Mouse (Mus musculus) left cerebral cortex, adult 9 months (tissue): Measurements from ENCODE around the gene Slc6a18.
"Not testable (repeated sequence)": the region's sequence is repeated elsewhere in the genome, so short reads cannot be mapped to it uniquely, and the experiment has no call there.

Experiments
- DNase-seq, 2 experiments: peaks; one replicate each; pipeline ENCODE4 v3.0.0; 2022; ENCODE audit warnings: low spot score in 2 of 2

Gene Slc6a18

GRCm38 (mm10) chr13:73677853-73678252 is at the start of gene Slc6a18:
TSS of gene Slc6a18 (minus strand) at chr13:73678023.
- DNase-seq = no peak

- no peak for DNase-seq
Measured at GRCm38 (mm10) chr13:73725315-73725714, 47.5 kb upstream of the Slc6a18 start.

DNA sequence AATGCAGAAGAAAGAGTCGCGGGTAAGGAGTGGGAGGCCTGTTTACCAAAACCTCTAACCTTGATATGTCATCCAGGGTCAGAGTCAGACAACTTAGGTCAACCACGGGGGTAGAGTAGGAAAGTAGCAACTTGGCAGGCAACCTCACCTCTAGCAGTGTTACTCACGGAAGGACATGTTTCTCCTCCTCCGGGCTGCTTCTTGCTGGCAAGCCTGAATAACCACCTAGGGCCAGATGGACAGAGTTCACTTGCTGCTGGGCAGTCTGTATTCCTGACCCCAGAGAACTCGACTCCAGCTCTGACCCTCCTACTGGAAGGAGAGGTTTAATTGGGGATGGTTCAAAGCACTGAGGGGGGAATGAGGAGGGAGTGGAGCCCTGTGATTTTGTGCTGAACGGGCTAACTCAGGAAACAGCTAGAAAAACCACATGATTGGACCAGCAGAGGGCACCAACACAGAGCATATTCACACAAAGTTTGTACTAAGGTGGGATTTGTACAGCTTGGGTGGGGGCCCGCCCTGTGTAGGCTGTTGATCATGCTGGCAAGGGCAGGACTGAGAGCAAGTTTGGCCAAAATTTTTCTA is 45.4 kb upstream of the Slc6a18 start:
- DNase-seq = peak in 1 of 2 experiments; percentile 42

GRCm38 (mm10) chr13:73720241-73720640 is 42.4 kb upstream of the Slc6a18 start:
- no peak for DNase-seq

DNA sequence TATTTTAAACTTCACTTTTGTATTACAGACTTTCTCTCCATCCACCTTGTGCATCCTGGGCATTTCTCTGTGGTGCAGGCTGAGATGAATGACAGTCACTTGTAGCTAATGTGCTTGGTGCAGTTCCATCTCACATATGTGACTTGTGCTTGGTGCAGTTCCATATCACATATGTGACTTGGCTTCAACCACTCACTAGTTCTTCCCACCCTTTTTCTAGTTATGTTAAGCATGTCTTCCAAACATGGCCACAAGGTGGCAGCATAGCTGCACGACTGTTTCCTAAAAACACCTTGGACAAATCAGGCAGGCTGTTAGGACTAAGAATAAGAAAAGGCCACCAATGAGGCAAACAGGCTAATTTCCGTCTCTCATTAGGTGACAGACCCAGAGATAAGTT is 40.4 kb upstream of the Slc6a18 start:
- peak; percentile 13 to 90 for DNase-seq

- peak in 1 of 2 experiments; percentile 6 for DNase-seq
Measured at GRCm38 (mm10) chr13:73714020-73714419, 36.2 kb upstream of the Slc6a18 start.

DNA sequence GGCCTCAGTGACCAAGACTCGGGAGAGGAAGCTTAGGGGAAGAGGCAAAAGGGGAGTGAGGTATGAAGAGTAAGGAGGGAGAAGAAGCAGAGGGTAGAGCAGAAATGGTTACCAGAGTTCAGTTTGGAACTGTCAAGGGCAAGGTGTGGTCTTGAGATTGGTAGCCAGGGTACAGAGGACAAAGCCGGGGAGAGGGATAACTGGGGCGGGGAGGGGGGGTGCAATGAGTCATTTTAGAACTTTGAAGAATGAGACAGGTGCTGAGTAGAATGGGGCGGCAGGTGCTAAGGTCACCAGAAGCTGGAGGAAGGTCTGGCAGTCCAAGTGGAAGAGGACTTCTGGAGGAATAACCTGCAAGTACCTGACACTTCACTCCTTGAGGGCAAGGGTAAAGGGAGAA is 35.4 kb upstream of the Slc6a18 start:
- no peak for DNase-seq

GRCm38 (mm10) chr13:73712228-73712627 is 34.4 kb upstream of the Slc6a18 start:
- no peak for DNase-seq

GRCm38 (mm10) chr13:73711803-73712202 is 34.0 kb upstream of the Slc6a18 start:
- DNase-seq = no peak

- DNase-seq = no peak
Measured at GRCm38 (mm10) chr13:73711221-73711620, 33.4 kb upstream of the Slc6a18 start.

DNA sequence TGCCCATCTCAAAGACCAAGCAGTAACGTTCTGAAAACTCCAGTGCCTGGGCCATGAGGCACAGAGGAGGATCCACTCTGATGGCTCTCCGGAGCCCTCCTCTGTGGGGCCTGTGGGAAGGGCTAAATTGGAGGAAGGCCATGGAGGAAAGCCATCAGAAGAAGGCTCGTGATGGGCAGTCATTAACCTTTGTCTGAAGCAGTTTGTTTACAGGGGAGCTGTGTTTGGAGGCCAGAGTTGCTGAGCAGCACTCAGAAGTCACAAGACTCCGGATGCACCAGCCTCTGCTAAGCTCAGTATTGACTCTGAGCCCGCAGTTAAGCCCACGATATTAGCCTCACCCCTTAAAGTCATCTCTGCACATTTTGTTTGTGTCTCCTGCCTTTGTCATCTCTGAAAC is 31.7 kb upstream of the Slc6a18 start:
- no peak for DNase-seq

DNA sequence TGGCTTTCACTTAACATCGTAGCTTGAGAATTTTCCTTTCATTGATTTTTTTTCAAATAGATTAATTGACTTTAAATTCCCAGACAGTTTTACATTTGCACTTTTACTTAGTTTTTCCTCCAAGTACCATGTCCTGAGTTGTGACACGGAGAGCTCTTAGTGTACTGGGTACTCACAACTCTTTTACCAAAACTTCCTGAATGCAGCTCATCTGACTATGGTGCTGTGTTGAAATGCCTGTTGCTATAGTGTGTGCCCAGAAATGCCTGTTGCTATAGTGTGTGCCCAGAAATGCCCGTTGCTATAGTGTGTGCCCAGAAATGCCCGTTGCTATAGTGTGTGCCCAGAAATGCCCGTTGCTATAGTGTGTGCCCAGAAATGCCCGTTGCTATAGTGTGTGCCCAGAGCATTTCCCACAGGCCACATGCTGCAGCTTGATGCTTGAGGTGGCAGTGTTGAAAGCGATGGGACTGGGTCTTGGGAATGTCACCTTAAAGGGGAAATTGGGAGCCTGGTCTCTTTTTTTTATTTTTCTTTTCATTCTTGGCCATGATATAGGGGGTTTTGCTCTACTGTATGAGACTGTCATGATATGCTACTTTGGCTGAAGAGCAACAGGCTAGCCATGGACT is 27.0 kb upstream of the Slc6a18 start, which contains the start of gene Slc6a19:
Slc6a19 (minus strand) TSS at position 172 of the 632 bp plus-strand sequence.
- DNase-seq = no peak

DNA sequence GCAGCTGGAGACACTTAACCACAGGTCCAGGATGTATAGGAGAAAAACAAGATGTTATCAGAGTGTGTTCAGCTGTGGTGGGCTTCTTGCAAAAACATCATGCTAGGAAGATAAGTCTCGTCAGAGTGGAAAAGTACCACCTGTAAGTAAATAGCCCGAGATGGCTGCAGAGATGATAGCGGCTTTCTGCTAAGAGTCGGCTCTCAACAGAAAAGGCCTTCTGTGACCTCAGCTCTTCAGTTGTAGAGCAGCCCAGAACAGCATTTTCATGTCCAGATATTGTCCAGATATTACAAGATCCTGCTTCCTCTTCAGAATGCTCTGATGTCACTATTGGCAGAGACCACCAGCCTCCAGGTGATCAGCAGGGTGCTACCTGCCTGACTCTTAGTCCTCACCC is 25.7 kb upstream of the Slc6a18 start:
- not testable (repeated sequence) for DNase-seq

DNA sequence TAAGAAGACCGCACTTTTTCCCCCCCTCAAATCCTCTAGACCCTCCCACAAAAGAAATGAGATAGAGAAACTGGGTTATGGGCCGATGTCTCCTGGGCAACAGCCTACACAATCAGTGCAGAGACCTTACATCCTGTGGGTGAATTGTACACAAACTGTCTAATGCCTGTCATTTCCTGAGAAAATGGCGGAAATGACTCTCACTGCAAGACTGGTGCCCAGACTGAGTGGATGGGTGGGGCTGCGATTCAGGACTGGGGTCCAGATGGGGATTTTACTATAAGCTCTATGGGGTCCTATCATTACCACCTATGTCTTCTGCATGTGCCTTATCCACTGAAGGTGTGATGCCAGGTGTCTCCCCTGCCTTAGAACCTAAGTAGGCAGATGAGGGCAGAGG is 25.0 kb upstream of the Slc6a18 start:
- no peak for DNase-seq

- DNase-seq = no peak
Measured at GRCm38 (mm10) chr13:73701161-73701883, 23.5 kb upstream of the Slc6a18 start.

DNA sequence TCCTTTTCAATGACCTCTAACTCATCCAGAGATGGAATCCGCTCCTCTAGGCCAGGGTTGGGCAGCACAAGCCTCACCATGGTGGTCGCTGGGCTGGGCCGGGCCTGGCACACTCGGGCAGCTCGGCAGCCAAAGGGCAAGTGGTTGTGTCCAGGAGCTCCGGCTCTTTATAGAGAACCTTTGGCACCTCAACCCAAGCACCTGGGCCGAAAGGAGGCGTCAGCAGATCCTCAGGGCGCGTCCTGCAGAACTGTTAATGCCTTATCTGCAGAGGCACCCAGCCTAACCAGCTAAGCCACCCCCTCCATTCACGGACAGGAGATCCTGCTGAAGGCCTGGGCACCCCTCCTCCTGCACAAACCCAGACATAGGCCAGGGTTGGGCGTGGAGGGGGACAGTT is 22.7 kb upstream of the Slc6a18 start:
- no peak for DNase-seq

DNA sequence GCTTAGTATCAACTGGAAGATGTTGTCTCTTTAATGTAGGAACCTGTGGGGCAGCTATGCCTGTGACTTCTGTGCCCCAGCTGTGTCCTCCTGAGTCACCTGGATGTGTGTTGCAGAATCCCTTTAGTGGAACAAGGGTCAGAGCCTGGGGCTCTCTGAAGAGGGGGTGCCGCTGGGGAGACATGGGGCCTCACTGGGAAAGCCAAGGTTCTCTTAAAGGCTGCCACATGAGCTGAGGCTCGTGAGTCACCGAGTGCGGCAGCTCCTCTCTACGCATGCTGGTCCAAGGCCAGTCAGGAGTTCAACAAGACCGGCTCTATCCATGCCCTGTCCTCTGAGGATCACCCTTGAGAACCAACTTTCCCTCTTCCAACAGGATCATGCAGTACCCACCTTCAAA is 21.9 kb upstream of the Slc6a18 start:
- DNase-seq = no peak

- no peak for DNase-seq
Measured at GRCm38 (mm10) chr13:73696529-73696928, 18.7 kb upstream of the Slc6a18 start.

- no peak for DNase-seq
Measured at GRCm38 (mm10) chr13:73694972-73695371, 17.1 kb upstream of the Slc6a18 start.

DNA sequence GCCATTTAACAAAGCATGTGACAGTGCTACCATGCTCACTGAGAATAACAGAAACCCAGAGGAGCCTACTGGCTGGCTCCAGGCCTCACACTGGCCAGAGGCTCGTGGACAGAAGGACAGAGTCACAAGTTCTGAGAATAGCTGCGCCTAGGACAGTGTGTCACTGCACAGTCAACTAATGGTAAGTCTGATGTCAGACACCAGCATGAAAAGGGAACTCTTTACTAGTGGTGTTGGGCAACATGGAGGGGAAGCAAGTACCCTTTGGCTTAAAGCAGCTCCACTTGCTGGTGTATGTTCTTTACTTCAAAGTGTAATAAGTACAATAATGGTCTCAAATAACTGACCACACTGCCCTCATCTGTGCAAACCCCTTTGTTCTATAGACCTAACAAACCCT is 15.5 kb upstream of the Slc6a18 start:
- DNase-seq = no peak

- peak in 1 of 2 experiments; percentile 51 for DNase-seq
Measured at GRCm38 (mm10) chr13:73692249-73692868, 14.5 kb upstream of the Slc6a18 start.

DNA sequence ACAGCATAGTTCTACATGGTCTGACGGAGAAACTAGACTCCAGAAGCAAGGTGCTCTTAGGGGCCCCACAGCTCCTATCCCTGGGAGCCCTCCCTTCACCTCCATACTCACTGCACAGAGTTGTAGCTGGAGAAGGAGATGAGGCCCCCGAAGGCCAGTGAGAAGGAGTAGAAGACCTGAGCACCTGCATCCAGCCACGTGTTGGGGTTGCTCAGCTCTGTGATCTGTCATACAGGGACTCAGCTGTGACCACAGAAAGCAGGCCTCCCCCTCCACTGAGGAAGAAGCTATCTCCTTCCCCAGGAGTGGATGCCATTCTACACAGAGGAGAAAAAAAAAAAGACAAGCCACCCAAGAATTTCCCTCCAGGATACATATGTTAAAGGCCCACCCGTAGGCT is 11.1 kb upstream of the Slc6a18 start:
- no peak for DNase-seq

DNA sequence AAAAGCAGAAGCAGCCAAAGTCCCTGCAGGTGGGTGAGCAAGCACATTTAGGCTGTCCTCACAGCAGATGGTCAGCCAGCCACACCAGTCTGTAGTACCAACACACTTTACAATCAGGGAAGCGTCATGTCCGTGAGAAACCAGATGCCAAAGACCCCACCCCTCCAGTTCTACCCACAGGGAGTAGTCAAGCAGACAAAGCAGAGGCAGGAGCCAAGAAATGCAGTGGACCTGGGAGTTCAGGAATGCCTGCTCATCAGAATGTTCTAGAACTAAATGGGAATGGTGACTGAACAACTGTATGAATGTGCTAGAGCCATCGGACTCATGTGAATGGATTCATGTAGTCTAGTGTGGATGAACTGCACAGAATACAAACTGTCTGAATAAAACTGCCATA is 9.8 kb upstream of the Slc6a18 start:
- no peak for DNase-seq
